Mouse (Mus musculus) liver, adult 2 months (tissue): ENCODE measurements around the gene Thap11.

Source experiments
- CTCF ChIP-seq: fragments of 200-500 bp; IDR thresholded peaks from 2 replicates; pipeline ENCODE4 v1.5.1; 2011; ENCODE audit warnings: low read depth, low read length, control low read depth
- POLR2A ChIP-seq: fragments of 200-500 bp; IDR thresholded peaks from 2 replicates; pipeline ENCODE4 v1.6.1; 2011; ENCODE audit warnings: low read length, control low read depth; ENCODE audit not compliant: insufficient read depth; ENCODE audit errors: extremely low read depth

DNA sequence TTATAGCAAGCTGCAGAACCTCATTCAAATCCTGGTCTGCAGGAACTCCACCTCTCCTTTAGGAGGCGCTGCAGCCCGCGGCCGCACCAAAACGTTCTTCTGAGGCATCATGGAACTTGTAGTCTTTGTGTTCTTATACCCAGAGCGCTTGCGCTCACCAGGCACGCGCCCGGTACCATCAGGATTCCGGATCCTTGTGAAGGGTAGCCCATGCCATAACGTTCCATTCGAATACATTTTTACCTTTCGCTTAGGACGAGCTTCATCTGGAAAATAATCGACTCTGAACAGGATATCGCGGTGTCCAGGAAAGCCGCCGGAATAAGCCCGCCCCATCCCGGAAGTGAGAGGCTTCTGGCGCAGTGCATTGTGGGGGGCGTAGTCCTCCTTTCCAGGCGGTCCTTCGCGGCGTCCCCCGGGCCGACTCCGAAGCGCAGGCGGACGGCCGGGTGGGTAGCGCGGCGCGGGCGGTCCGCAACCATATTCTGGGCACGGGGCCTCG lies at the start of gene Thap11:
- TF ChIP-seq POLR2A, result peak; percentile 57; the same call in 1 of the 2 replicates
- peak; percentile 91 for TF ChIP-seq CTCF
